Mouse (Mus musculus): ENCODE results near the gene Umad1. TPM values are rescaled to one million over a fixed set of nuclear protein-coding genes. Genes with fewer than 3 reads are reported as not detected.

The Umad1 gene
- total and polyA plus RNA-seq, 3 experiments: 6.1 to 18.1 (median 7.0) TPM

DNA sequence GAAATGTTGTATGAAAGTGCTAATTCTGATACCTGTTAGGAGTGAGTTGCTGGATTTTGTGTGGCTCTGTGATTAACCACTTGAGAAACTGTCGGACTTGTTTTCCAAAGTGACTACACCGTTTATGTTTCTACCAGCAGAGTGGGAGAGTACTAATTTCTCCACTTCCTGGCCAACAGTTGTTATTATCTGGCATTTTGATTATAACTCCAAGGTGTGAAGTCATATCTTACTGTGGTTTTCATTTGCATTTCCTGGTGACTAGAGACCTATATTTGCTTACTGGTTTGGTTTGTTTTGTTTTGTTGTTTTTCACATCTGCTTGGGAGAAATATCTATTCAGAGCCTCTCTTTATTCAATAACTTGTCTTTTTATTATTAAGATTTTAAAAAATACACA, 149.2 kb downstream of the Umad1 start:
- peaks cover 36% of the 10 kb centered on the region for H3K4me1 ChIP-seq (ENCODE audit: insufficient read depth, low read depth, low read length)
- no peaks in the 10 kb centered on the region for H3K9me3 ChIP-seq (replicated peaks)
- no peak overlapping the region for H3K4me3 ChIP-seq (ENCODE audit: low read depth, low read length)
- no peak for DNase-seq (ENCODE audit: low spot score)
- no peaks in the 10 kb centered on the region for H3K27me3 ChIP-seq (ENCODE audit: insufficient read depth, low read length)
- peaks cover 9% of the 10 kb centered on the region for H3K36me3 ChIP-seq (replicated peaks)
- ATAC-seq (ENCODE audit: extremely low read depth, insufficient number of reproducible peaks, low FRiP score, poor library complexity, severe bottlenecking): no peak
- no peak for TF ChIP-seq GATA1 (IDR thresholded peaks at IDR 0.05; ENCODE audit: borderline replicate concordance, low read length)
- no peak for TF ChIP-seq CTCF (IDR thresholded peaks at IDR 0.05; ENCODE audit: low read depth, low read length)
- TF ChIP-seq GATA2 (IDR thresholded peaks at IDR 0.05; ENCODE audit: borderline replicate concordance, low read depth, low read length): no peak
- no peak for TF ChIP-seq TAL1 (conservative IDR thresholded peaks at IDR 0.05; ENCODE audit: low read depth, low read length)
- no peak for TF ChIP-seq POLR2AphosphoS5 (IDR thresholded peaks at IDR 0.05; ENCODE audit: insufficient replicate concordance, low read depth, low read length)

DNA sequence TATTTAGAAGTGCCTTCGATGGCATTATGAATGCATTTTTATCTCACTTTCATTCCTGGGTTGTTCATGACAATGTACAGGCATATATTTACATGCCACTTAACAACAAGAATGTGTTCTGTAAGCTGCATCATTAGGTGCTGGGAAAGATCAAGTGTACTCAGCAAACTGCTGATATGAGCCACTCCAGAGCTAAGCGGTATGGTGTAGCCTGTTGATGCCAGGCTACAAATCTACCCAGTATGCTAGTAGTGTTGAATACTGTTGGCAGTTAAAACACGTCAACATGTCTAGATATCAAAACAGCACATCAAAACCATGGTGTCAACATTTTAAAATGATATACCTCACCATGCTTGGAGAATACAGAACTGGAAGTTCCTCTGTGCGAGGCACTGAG, 150.8 kb downstream of the Umad1 start:
- DNase-seq (ENCODE audit: low spot score) (no peak), ATAC-seq (ENCODE audit: extremely low read depth, insufficient number of reproducible peaks, low FRiP score, poor library complexity, severe bottlenecking) (no peak)
- no peaks in the 10 kb centered on the region for H3K27me3 ChIP-seq (ENCODE audit: insufficient read depth, low read length)
- no peak overlapping the region for H3K4me3 ChIP-seq (ENCODE audit: low read depth, low read length)
- TF ChIP-seq GATA1 (IDR thresholded peaks at IDR 0.05; ENCODE audit: borderline replicate concordance, low read length): no peak
- no peak for TF ChIP-seq TAL1 (conservative IDR thresholded peaks at IDR 0.05; ENCODE audit: low read depth, low read length)
- TF ChIP-seq CTCF (IDR thresholded peaks at IDR 0.05; ENCODE audit: low read depth, low read length): no peak
- TF ChIP-seq GATA2 (IDR thresholded peaks at IDR 0.05; ENCODE audit: borderline replicate concordance, low read depth, low read length): no peak
- no peak for TF ChIP-seq POLR2AphosphoS5 (IDR thresholded peaks at IDR 0.05; ENCODE audit: insufficient replicate concordance, low read depth, low read length)
- H3K36me3 ChIP-seq (replicated peaks): peaks cover 11% of the 10 kb centered on the region
- peaks cover 46% of the 10 kb centered on the region for H3K4me1 ChIP-seq (ENCODE audit: insufficient read depth, low read depth, low read length)
- no peaks in the 10 kb centered on the region for H3K9me3 ChIP-seq (replicated peaks)

DNA sequence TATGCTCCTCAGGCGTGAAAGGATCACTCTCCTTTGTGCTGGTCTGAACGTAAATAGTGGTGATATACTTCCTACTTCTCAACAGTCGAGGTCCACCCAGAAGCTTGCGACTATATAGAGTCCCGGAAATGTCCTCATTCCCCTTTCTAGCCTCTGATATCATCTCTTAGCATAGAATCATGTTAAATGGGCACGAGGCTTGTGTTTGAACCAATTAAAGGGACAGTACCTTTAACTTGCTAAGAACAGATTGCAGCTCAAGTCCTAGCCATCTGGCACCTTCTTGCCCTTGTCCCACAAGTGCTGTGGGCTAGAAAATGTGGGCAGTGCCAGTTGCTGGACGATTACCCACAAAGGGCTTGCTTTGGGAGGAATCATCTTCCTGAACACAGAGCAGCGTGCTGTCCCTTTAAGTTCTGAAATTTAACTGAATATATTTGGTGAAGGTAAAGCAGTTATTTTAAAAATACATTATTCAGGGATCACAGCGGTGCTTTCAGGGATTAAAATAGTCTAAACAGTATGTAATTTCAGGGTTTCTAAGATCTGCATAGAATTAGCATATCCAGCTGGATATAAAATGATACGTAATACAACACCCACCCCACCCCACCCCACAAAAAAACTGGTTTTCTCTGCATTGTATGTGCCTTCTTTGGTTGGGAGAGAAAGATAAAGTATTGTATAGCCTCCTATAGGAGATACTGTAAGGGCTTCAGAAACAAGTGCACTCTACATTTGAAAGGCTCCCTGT, 153.9 kb downstream of the Umad1 start:
- H3K27me3 ChIP-seq (ENCODE audit: insufficient read depth, low read length): no peaks in the 10 kb centered on the region
- ATAC-seq (ENCODE audit: extremely low read depth, insufficient number of reproducible peaks, low FRiP score, poor library complexity, severe bottlenecking) (peak; percentile 73), DNase-seq (ENCODE audit: low spot score) (peak; percentile 32)
- H3K4me1 ChIP-seq (ENCODE audit: insufficient read depth, low read depth, low read length): peaks cover 39% of the 10 kb centered on the region
- TF ChIP-seq GATA2 (IDR thresholded peaks at IDR 0.05; ENCODE audit: borderline replicate concordance, low read depth, low read length): no peak
- no peak for TF ChIP-seq GATA1 (IDR thresholded peaks at IDR 0.05; ENCODE audit: borderline replicate concordance, low read length)
- TF ChIP-seq TAL1 (conservative IDR thresholded peaks at IDR 0.05; ENCODE audit: low read depth, low read length): no peak
- no peak for TF ChIP-seq CTCF (IDR thresholded peaks at IDR 0.05; ENCODE audit: low read depth, low read length)
- no peak for TF ChIP-seq POLR2AphosphoS5 (IDR thresholded peaks at IDR 0.05; ENCODE audit: insufficient replicate concordance, low read depth, low read length)
- no peaks in the 10 kb centered on the region for H3K9me3 ChIP-seq (replicated peaks)
- H3K4me3 ChIP-seq (ENCODE audit: low read depth, low read length): no peak overlapping the region
- peaks cover 12% of the 10 kb centered on the region for H3K36me3 ChIP-seq (replicated peaks)

DNA sequence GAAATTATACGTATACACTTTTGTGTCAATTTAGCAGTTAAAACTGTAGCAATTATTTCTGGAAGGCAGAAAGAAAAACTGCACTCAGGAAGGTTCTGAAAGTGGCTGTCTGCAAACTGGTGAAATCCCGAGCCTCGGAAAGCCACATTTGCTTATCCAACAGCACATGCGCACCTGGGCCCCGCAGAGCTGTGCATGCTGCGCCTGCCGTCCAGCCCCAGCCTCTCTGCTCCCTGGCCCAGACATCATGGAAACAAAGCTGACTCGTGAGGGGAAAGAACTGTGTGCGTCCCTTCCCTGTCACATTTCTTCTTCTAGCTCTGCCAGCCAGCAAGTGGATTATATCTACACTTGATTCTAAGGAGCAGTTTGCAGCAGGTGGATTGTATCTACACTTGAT, 154.9 kb downstream of the Umad1 start:
- peak overlapping the region; percentile 60; the same call in 1 of the 2 replicates for H3K4me3 ChIP-seq (ENCODE audit: low read depth, low read length)
- no peak for DNase-seq (ENCODE audit: low spot score)
- no peaks in the 10 kb centered on the region for H3K9me3 ChIP-seq (replicated peaks)
- no peaks in the 10 kb centered on the region for H3K27me3 ChIP-seq (ENCODE audit: insufficient read depth, low read length)
- peaks cover 12% of the 10 kb centered on the region for H3K36me3 ChIP-seq (replicated peaks)
- ATAC-seq (ENCODE audit: extremely low read depth, insufficient number of reproducible peaks, low FRiP score, poor library complexity, severe bottlenecking): no peak
- H3K4me1 ChIP-seq (ENCODE audit: insufficient read depth, low read depth, low read length): peaks cover 35% of the 10 kb centered on the region
- TF ChIP-seq POLR2AphosphoS5 (IDR thresholded peaks at IDR 0.05; ENCODE audit: insufficient replicate concordance, low read depth, low read length) (no peak), GATA2 (IDR thresholded peaks at IDR 0.05; ENCODE audit: borderline replicate concordance, low read depth, low read length) (no peak), GATA1 (IDR thresholded peaks at IDR 0.05; ENCODE audit: borderline replicate concordance, low read length) (no peak), TAL1 (conservative IDR thresholded peaks at IDR 0.05; ENCODE audit: low read depth, low read length) (no peak), CTCF (IDR thresholded peaks at IDR 0.05; ENCODE audit: low read depth, low read length) (no peak)

DNA sequence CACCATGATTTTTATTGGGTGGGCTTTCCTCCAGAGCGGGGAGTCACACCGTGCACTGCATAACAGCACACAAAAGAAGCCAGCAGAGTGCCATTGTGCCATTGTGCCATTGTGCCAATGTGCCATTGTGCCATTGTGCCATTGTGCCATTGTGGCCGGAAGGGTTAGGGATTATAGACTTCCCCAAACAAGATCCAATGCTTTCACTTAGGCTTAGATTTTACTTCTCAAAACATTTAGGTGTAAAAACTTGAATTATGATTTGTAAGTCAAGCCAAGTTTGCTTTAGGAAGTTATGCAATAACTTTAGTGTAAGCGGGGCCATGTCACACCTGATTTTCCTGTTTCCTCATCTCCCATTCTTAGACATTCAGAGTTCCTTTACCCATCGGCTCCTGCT, 156.7 kb downstream of the Umad1 start:
- no peaks in the 10 kb centered on the region for H3K27me3 ChIP-seq (ENCODE audit: insufficient read depth, low read length)
- peaks cover 43% of the 10 kb centered on the region for H3K4me1 ChIP-seq (ENCODE audit: insufficient read depth, low read depth, low read length)
- DNase-seq (ENCODE audit: low spot score): no peak
- H3K36me3 ChIP-seq (replicated peaks): peaks cover 12% of the 10 kb centered on the region
- no peaks in the 10 kb centered on the region for H3K9me3 ChIP-seq (replicated peaks)
- TF ChIP-seq TAL1 (conservative IDR thresholded peaks at IDR 0.05; ENCODE audit: low read depth, low read length): no peak
- ATAC-seq (ENCODE audit: extremely low read depth, insufficient number of reproducible peaks, low FRiP score, poor library complexity, severe bottlenecking): no peak
- H3K4me3 ChIP-seq (ENCODE audit: low read depth, low read length): no peak overlapping the region

DNA sequence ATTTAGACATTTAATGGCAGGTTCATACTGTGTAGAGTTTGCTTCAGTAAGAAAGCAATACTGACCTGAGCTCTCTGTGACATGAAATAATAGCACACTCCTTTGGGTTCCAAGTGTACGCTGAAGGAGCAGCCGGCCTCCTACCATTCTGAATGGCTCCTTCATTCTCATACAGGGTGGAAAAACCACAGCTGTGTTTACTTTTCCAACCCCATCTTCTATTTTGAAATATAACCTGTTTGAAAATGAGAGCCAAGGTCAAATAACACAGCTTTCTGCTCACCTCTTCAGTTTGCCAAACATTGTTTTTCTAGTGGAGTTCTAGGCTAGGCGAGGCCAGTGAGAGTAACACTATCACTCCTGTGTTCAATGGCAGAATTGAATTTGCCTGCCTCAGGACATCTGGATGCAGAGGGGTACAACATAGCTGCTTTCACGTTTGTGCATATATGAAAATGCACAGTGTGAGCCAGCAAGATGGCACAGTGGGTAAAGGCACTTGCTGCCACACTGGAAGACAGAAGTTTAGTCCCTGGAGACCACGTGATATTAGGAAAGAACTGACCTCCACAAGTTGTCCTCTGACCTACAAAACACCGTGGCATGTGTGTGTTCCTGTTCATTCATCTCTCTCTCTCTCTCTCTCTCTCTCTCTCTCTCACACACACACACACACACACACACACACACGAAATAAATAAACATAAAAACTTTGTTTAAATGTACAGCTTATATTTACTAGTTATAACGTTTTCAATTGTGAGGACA, 157.9 kb downstream of the Umad1 start:
- TF ChIP-seq TAL1 (conservative IDR thresholded peaks at IDR 0.05; ENCODE audit: low read depth, low read length): no peak
- TF ChIP-seq POLR2AphosphoS5 (IDR thresholded peaks at IDR 0.05; ENCODE audit: insufficient replicate concordance, low read depth, low read length): no peak
- no peak for TF ChIP-seq CTCF (IDR thresholded peaks at IDR 0.05; ENCODE audit: low read depth, low read length)
- TF ChIP-seq GATA1 (IDR thresholded peaks at IDR 0.05; ENCODE audit: borderline replicate concordance, low read length): no peak
- TF ChIP-seq GATA2 (IDR thresholded peaks at IDR 0.05; ENCODE audit: borderline replicate concordance, low read depth, low read length): no peak

More for the DNA sequence above, 157.9 kb downstream of the Umad1 start:
- H3K36me3 ChIP-seq (replicated peaks): peaks cover 10% of the 10 kb centered on the region
- DNase-seq (ENCODE audit: low spot score): no peak
- peaks cover 52% of the 10 kb centered on the region for H3K4me1 ChIP-seq (ENCODE audit: insufficient read depth, low read depth, low read length)
- ATAC-seq (ENCODE audit: extremely low read depth, insufficient number of reproducible peaks, low FRiP score, poor library complexity, severe bottlenecking): no peak
- no peaks in the 10 kb centered on the region for H3K27me3 ChIP-seq (ENCODE audit: insufficient read depth, low read length)
- no peak overlapping the region for H3K4me3 ChIP-seq (ENCODE audit: low read depth, low read length)
- H3K9me3 ChIP-seq (replicated peaks): no peaks in the 10 kb centered on the region

All from G1E (cell line).